Comparison of ENCODE assay signal across 12 mouse cellular contexts in the genomic region with DNA sequence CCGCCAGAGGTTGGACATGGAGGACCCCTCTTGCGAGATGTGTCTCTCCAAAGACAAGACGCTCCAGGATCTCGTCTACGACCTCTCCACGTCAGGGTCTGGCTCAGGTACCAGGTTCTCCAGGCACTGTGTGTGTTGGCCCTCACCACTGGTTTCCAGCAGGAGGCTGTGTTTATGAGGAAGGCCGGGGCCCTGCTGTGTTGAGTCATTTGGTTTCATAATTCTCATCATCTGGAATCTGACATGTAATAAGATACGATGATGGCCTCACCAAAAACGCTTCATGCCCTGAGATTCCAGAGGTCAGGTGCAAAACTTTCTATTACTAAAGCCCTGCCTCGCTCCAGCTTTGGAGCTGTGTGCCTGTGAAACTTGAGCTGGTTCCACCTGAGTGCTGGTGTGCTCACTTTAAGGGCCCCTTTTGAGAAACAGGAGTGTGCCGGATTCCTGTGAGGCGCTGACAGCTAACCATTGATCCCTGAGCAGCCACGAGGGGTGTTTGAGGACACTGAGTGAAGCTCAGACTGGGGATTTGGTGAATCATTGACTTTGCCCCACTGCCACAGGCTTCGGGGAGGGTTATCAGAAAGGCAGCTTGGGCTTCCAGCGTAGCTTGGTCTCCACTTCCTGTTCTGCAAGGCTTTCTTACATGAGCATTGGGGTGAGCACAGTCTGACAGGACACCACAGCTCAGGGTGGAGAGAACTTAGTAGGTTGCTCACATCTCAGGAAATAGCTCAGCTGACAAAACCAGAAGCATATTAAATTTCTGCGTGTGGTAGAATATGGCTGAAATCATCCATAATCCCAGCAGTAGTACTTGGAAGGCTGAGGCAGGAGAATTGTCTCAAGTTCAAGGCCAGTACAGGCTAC. TPM values are rescaled to one million over a fixed set of nuclear protein-coding genes. Genes with fewer than 3 reads are reported as not detected.
DNase-seq lines count a peak whose midpoint lies in the region; ATAC-seq and TF ChIP-seq lines count a peak whose summit lies in the region.
"Had no signal": no experiment of that assay in that cellular context is flagged by ENCODE, and none has a peak within 500 bp of the region (broad histone marks: within the 10 kb centered on the region; RNA-seq: fewer than 3 reads in every experiment).

No protein-coding gene starts in this region.

- no peak for TF ChIP-seq POLR2A in liver, adult 2 months (IDR thresholded peaks at IDR 0.05; ENCODE audit: extremely low read depth, insufficient read depth, low read length)
- TF ChIP-seq POLR2A in thymus, adult 2 months (IDR thresholded peaks at IDR 0.05; ENCODE audit: control insufficient read depth, extremely low read depth, insufficient read depth, low read length, poor library complexity): no peak

- ATAC-seq in midbrain, embryonic 11.5 days (ENCODE audit: low FRiP score): no peak
- ATAC-seq in midbrain, postnatal 0 days (ENCODE audit: low FRiP score): no peak
- ATAC-seq in intestine, postnatal 0 days: peak; percentile 61
- no peak for ATAC-seq in hindbrain, embryonic 11.5 days (ENCODE audit: low FRiP score)
- no peak for ATAC-seq in erythroblast, adult 5-6 weeks (replicated peaks; ENCODE audit: low FRiP score, poor library complexity, severe bottlenecking)

- H3K27ac ChIP-seq in midbrain, embryonic 11.5 days (ENCODE audit: low read depth, low read length): no peak overlapping the region
- H3K27ac ChIP-seq in midbrain, postnatal 0 days (ENCODE audit: low read depth, low read length): no peak overlapping the region
- H3K27ac ChIP-seq in intestine, postnatal 0 days (ENCODE audit: low read depth, low read length): peak overlapping the region; percentile 78
- peak overlapping the region; percentile 68 for H3K27ac ChIP-seq in liver, adult 2 months (replicated peaks; ENCODE audit: insufficient read depth, low read depth, low read length)
- H3K27ac ChIP-seq in hindbrain, embryonic 11.5 days (ENCODE audit: low read depth, low read length): no peak overlapping the region
- H3K27ac ChIP-seq in thymus, adult 2 months (ENCODE audit: control insufficient read depth, insufficient read depth, low read length): no peak overlapping the region

- peaks cover 32% of the 10 kb centered on the region for H3K36me3 ChIP-seq in midbrain, embryonic 11.5 days (ENCODE audit: control insufficient read depth, insufficient read depth, low read length)
- peaks cover 37% of the 10 kb centered on the region for H3K36me3 ChIP-seq in midbrain, postnatal 0 days (ENCODE audit: insufficient read depth, low read length)
- H3K36me3 ChIP-seq in intestine, postnatal 0 days (ENCODE audit: control insufficient read depth, insufficient read depth): peaks cover 46% of the 10 kb centered on the region
- no peaks in the 10 kb centered on the region; the same call in 1 of the 2 replicates for H3K36me3 ChIP-seq in liver, adult 2 months (ENCODE audit: control insufficient read depth, insufficient read depth, low read length)
- H3K36me3 ChIP-seq in hindbrain, embryonic 11.5 days (ENCODE audit: control insufficient read depth, insufficient read depth, low read length): peaks cover 25% of the 10 kb centered on the region
- peaks cover 9% of the 10 kb centered on the region; the same call in 1 of the 2 replicates for H3K36me3 ChIP-seq in thymus, adult 2 months (ENCODE audit: control insufficient read depth, insufficient read depth, low read length)

- H3K27me3 ChIP-seq in midbrain, embryonic 11.5 days (ENCODE audit: control insufficient read depth, insufficient read depth, low read length): no peaks in the 10 kb centered on the region
- H3K27me3 ChIP-seq in midbrain, postnatal 0 days (ENCODE audit: insufficient read depth, low read length): no peaks in the 10 kb centered on the region
- H3K27me3 ChIP-seq in intestine, postnatal 0 days (replicated peaks; ENCODE audit: control insufficient read depth, insufficient read depth, low read length): no peaks in the 10 kb centered on the region
- no peaks in the 10 kb centered on the region for H3K27me3 ChIP-seq in liver, adult 2 months (ENCODE audit: control insufficient read depth, insufficient read depth, low read length)
- no peaks in the 10 kb centered on the region for H3K27me3 ChIP-seq in hindbrain, embryonic 11.5 days (ENCODE audit: control insufficient read depth, insufficient read depth, low read length)
- H3K27me3 ChIP-seq in thymus, adult 2 months (ENCODE audit: control insufficient read depth, insufficient read depth, low read length): no peaks in the 10 kb centered on the region

- no peaks in the 10 kb centered on the region for H3K79me2 ChIP-seq in liver, adult 2 months (ENCODE audit: control insufficient read depth, insufficient read depth, low read length)

- H3K4me3 ChIP-seq in midbrain, embryonic 11.5 days (ENCODE audit: low read depth, low read length): no peak overlapping the region
- no peak overlapping the region for H3K4me3 ChIP-seq in midbrain, postnatal 0 days (ENCODE audit: low read depth, low read length)
- no peak overlapping the region for H3K4me3 ChIP-seq in intestine, postnatal 0 days (ENCODE audit: low read depth, low read length)
- no peak overlapping the region for H3K4me3 ChIP-seq in liver, adult 2 months (ENCODE audit: insufficient read depth, low read depth, low read length)
- no peak overlapping the region for H3K4me3 ChIP-seq in hindbrain, embryonic 11.5 days (ENCODE audit: low read depth, low read length)
- no peak overlapping the region for H3K4me3 ChIP-seq in thymus, adult 2 months (ENCODE audit: control insufficient read depth, insufficient read depth, low read length)

- TF ChIP-seq CTCF in midbrain, postnatal 0 days (IDR thresholded peaks at IDR 0.05): no peak
- TF ChIP-seq CTCF in intestine, postnatal 0 days (IDR thresholded peaks at IDR 0.05; ENCODE audit: low read depth): no peak
- TF ChIP-seq CTCF in liver, adult 2 months (IDR thresholded peaks at IDR 0.05; ENCODE audit: low read depth, low read length): no peak
- TF ChIP-seq CTCF in thymus, adult 2 months (IDR thresholded peaks at IDR 0.05; ENCODE audit: borderline replicate concordance, control insufficient read depth, extremely low read depth, insufficient read depth, low read length, poor library complexity): no peak

- WGBS in midbrain, embryonic 11.5 days: 96% methylated on average over 16 of the region's 16 CpGs
- WGBS in midbrain, postnatal 0 days: 93% methylated on average over 16 of the region's 16 CpGs
- 59% methylated on average over 16 of the region's 16 CpGs for WGBS in intestine, postnatal 0 days
- WGBS in liver, adult 2 months: 35% methylated on average over 16 of the region's 16 CpGs
- WGBS in hindbrain, embryonic 11.5 days: 88% methylated on average over 16 of the region's 16 CpGs
- 86% methylated on average over 16 of the region's 16 CpGs for WGBS in thymus, adult 2 months

- H3K9me3 ChIP-seq in midbrain, embryonic 11.5 days (ENCODE audit: control insufficient read depth, low read length): no peaks in the 10 kb centered on the region
- no peaks in the 10 kb centered on the region for H3K9me3 ChIP-seq in midbrain, postnatal 0 days (ENCODE audit: low read length)
- no peaks in the 10 kb centered on the region for H3K9me3 ChIP-seq in intestine, postnatal 0 days (ENCODE audit: control insufficient read depth)
- H3K9me3 ChIP-seq in hindbrain, embryonic 11.5 days (ENCODE audit: control insufficient read depth, low read length): no peaks in the 10 kb centered on the region

- H3K9ac ChIP-seq in midbrain, embryonic 11.5 days (ENCODE audit: low read length): no peak overlapping the region
- no peak overlapping the region for H3K9ac ChIP-seq in midbrain, postnatal 0 days (replicated peaks; ENCODE audit: low read length, poor library complexity, severe bottlenecking)
- no peak overlapping the region for H3K9ac ChIP-seq in intestine, postnatal 0 days (ENCODE audit: low read depth, low read length)
- 0 out of 2 replicates have a peak overlapping the region, but pooled peaks have one; percentile 13 for H3K9ac ChIP-seq in liver, adult 2 months (ENCODE audit: low read depth, low read length)
- H3K9ac ChIP-seq in hindbrain, embryonic 11.5 days (ENCODE audit: low read depth, low read length): no peak overlapping the region

- no peak overlapping the region for H3K4me2 ChIP-seq in midbrain, embryonic 11.5 days
- H3K4me2 ChIP-seq in midbrain, postnatal 0 days (ENCODE audit: low read depth, low read length, poor library complexity, severe bottlenecking): no peak overlapping the region
- H3K4me2 ChIP-seq in intestine, postnatal 0 days (replicated peaks; ENCODE audit: low read depth): no peak overlapping the region
- H3K4me2 ChIP-seq in hindbrain, embryonic 11.5 days (replicated peaks; ENCODE audit: low read depth, low read length): no peak overlapping the region

- DNase-seq in midbrain, embryonic 11.5 days (ENCODE audit: low spot score, missing footprints): peak; percentile 79
- DNase-seq in midbrain, postnatal 0 days (ENCODE audit: low spot score): no peak
- peak; percentile 86 for DNase-seq in liver, adult 2 months (ENCODE audit: extremely low read depth, low read depth, low spot score)
- DNase-seq in yolk sac, embryonic 10.5 days (ENCODE audit: low spot score): peak; percentile 84
- DNase-seq in hindbrain, embryonic 11.5 days (ENCODE audit: low spot score): no peak
- no peak for DNase-seq in thymus, adult 2 months
- DNase-seq: adrenal gland, postnatal 36 days; cerebellum, adult 9-10 months; layer of hippocampus, adult 9-11 months; retina, postnatal 1 day had no signal

- peaks cover 17% of the 10 kb centered on the region for H3K4me1 ChIP-seq in midbrain, embryonic 11.5 days (ENCODE audit: control insufficient read depth, insufficient read depth, low read length)
- H3K4me1 ChIP-seq in midbrain, postnatal 0 days (ENCODE audit: insufficient read depth, low read length): no peaks in the 10 kb centered on the region
- H3K4me1 ChIP-seq in intestine, postnatal 0 days (replicated peaks; ENCODE audit: control insufficient read depth, insufficient read depth, low read length): peaks cover 5% of the 10 kb centered on the region
- peaks cover 40% of the 10 kb centered on the region for H3K4me1 ChIP-seq in liver, adult 2 months (ENCODE audit: control insufficient read depth, insufficient read depth, low read length)
- H3K4me1 ChIP-seq in hindbrain, embryonic 11.5 days (replicated peaks; ENCODE audit: control insufficient read depth, insufficient read depth, low read length): no peaks in the 10 kb centered on the region
- H3K4me1 ChIP-seq in thymus, adult 2 months (replicated peaks; ENCODE audit: control insufficient read depth, insufficient read depth, low read length): peaks cover 14% of the 10 kb centered on the region

RNA-seq across cellular contexts. Expression of gene Acvr1b, which starts 21.3 kb away (rescaled TPM):
- polyA plus RNA-seq in midbrain, embryonic 11.5 days (2014; fragmentation: Nextera tagmentation; extraction: Ambion mirVana): 14.7 and 15.2 TPM in 2 replicates
- total RNA-seq in midbrain, postnatal 0 days (2014; rRNA removed): 77.8 and 86.8 TPM in 2 replicates
- 15.2 and 15.8 TPM in 2 replicates for polyA plus RNA-seq in midbrain, postnatal 0 days (2015; fragmentation: Nextera tagmentation; extraction: Ambion mirVana)
- 6.0 and 6.8 TPM in 2 replicates for polyA plus RNA-seq in intestine, postnatal 0 days (2015; fragmentation: Nextera tagmentation; extraction: Ambion mirVana)
- total RNA-seq in liver, adult 2 months (2014; rRNA removed): 4.5 and 5.0 TPM in 2 replicates
- 9.4 and 9.6 TPM in 2 replicates for polyA plus RNA-seq in liver, adult 2 months (2012; rRNA removed)
- polyA plus RNA-seq in hindbrain, embryonic 11.5 days (2014; fragmentation: Nextera tagmentation; extraction: Ambion mirVana): 16.2 and 17.1 TPM in 2 replicates
- 34.9 and 35.3 TPM in 2 replicates for polyA plus RNA-seq in thymus, adult 2 months (2012; rRNA removed)
- 0.38 and 0.84 TPM in 2 replicates for total RNA-seq in erythroblast, adult 5-6 weeks (2015; ENCODE audit: low replicate concordance)
- 2.6 and 2.9 TPM in 2 replicates for total RNA-seq in erythroblast, adult 5-6 weeks (2017; ENCODE audit: low replicate concordance)

RNA-seq across cellular contexts. Expression of gene Grasp, which starts 28.8 kb away (rescaled TPM):
- 3.6 and 4.5 TPM in 2 replicates for polyA plus RNA-seq in midbrain, embryonic 11.5 days (2014; fragmentation: Nextera tagmentation; extraction: Ambion mirVana)
- total RNA-seq in midbrain, postnatal 0 days (2014; rRNA removed): 6.3 and 7.7 TPM in 2 replicates
- polyA plus RNA-seq in midbrain, postnatal 0 days (2015; fragmentation: Nextera tagmentation; extraction: Ambion mirVana): 1.8 and 1.9 TPM in 2 replicates
- polyA plus RNA-seq in intestine, postnatal 0 days (2015; fragmentation: Nextera tagmentation; extraction: Ambion mirVana): 1.7 and 2.0 TPM in 2 replicates
- total RNA-seq in liver, adult 2 months (2014; rRNA removed): 0.92 and 1.5 TPM in 2 replicates
- polyA plus RNA-seq in liver, adult 2 months (2012; rRNA removed): 1.2 and 1.5 TPM in 2 replicates
- polyA plus RNA-seq in hindbrain, embryonic 11.5 days (2014; fragmentation: Nextera tagmentation; extraction: Ambion mirVana): 4.5 and 5.0 TPM in 2 replicates
- polyA plus RNA-seq in thymus, adult 2 months (2012; rRNA removed): 10.2 and 15.4 TPM in 2 replicates
- not detected in 2 replicates for total RNA-seq in erythroblast, adult 5-6 weeks (2015; ENCODE audit: low replicate concordance)
- 0.84 TPM in 1 of 2 replicates, not detected in the other for total RNA-seq in erythroblast, adult 5-6 weeks (2017; ENCODE audit: low replicate concordance)

RNA-seq across cellular contexts. Expression of gene Nr4a1, which starts 58.9 kb away (rescaled TPM):
- 1.3 TPM in 2 replicates for polyA plus RNA-seq in midbrain, embryonic 11.5 days (2014; fragmentation: Nextera tagmentation; extraction: Ambion mirVana)
- total RNA-seq in midbrain, postnatal 0 days (2014; rRNA removed): 6.9 and 7.7 TPM in 2 replicates
- 6.9 and 7.0 TPM in 2 replicates for polyA plus RNA-seq in midbrain, postnatal 0 days (2015; fragmentation: Nextera tagmentation; extraction: Ambion mirVana)
- polyA plus RNA-seq in intestine, postnatal 0 days (2015; fragmentation: Nextera tagmentation; extraction: Ambion mirVana): 5.9 and 10.0 TPM in 2 replicates
- total RNA-seq in liver, adult 2 months (2014; rRNA removed): 0.18 and 0.60 TPM in 2 replicates
- 0.70 and 0.89 TPM in 2 replicates for polyA plus RNA-seq in liver, adult 2 months (2012; rRNA removed)
- 2.2 and 2.9 TPM in 2 replicates for polyA plus RNA-seq in hindbrain, embryonic 11.5 days (2014; fragmentation: Nextera tagmentation; extraction: Ambion mirVana)
- 164 TPM in 2 replicates for polyA plus RNA-seq in thymus, adult 2 months (2012; rRNA removed)
- 3.3 and 11.3 TPM in 2 replicates for total RNA-seq in erythroblast, adult 5-6 weeks (2015; ENCODE audit: low replicate concordance)
- 6.0 and 15.7 TPM in 2 replicates for total RNA-seq in erythroblast, adult 5-6 weeks (2017; ENCODE audit: low replicate concordance)

Comparison
In these comparisons a context has a peak if more than half of its experiments do, and no peak if none do; other contexts are left out.
1. DNase-seq: peak in midbrain, embryonic 11.5 days (single experiment), liver, adult 2 months (single experiment) and yolk sac, embryonic 10.5 days (single experiment); none in midbrain, postnatal 0 days (single experiment), hindbrain, embryonic 11.5 days (single experiment) and thymus, adult 2 months (single experiment).
2. H3K27ac ChIP-seq: peak in intestine, postnatal 0 days (single experiment) and liver, adult 2 months (single experiment); none in midbrain, embryonic 11.5 days (single experiment), midbrain, postnatal 0 days (single experiment), hindbrain, embryonic 11.5 days (single experiment) and thymus, adult 2 months (single experiment).
3. RNA of gene Nr4a1, which starts 58.9 kb away (polyA plus RNA-seq): 164 TPM in thymus, adult 2 months; 6.9 to 7.0 TPM in midbrain, postnatal 0 days, 5.9 to 10.0 TPM in intestine, postnatal 0 days, 2.2 to 2.9 TPM in hindbrain, embryonic 11.5 days, 1.3 TPM in midbrain, embryonic 11.5 days and 0.70 to 0.89 TPM in liver, adult 2 months; every median in the first group is over 10 times any median in the second.